Mouse (Mus musculus) myocyte (in vitro differentiated cells): ENCODE results near the gene Fam205c.

Source experiments
- MAX ChIP-seq: IDR thresholded peaks from one replicate; pipeline ENCODE4 v1.6.1; 2011; ENCODE audit warnings: low read depth, mild to moderate bottlenecking, control low read depth
- POLR2A ChIP-seq: IDR thresholded peaks from one replicate; pipeline ENCODE4 v1.6.1; 2011; ENCODE audit warnings: low read depth, mild to moderate bottlenecking, control low read depth, moderate library complexity; ENCODE audit not compliant: insufficient read length

DNA sequence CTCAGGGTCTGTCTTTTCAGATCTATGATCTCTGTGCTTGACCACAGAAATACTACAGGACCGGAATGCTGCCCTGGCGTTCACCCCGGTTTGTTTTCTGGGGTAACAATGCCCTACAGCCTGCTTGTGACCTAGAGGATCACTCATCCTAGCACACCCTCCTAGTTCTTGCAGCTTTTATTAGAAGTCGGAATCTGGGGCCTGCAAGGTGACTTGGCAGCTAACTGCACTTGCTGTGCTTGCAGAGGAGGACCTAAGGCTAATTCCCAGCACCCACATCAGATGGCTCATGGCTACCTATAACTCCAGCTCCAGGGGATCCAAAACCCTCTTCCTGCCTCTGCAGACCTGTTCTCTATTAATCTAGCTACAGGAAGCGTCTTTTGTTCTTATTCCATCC is 28.7 kb upstream of the Fam205c start:
- no peak for TF ChIP-seq MAX
- TF ChIP-seq POLR2A, result no peak
